Mouse (Mus musculus): ENCODE data around the gene P2rx4.
"Not testable (repeated sequence)": the region's sequence is repeated elsewhere in the genome, so short reads cannot be mapped to it uniquely, and the experiment has no call there.

P2rx4 gene

DNA sequence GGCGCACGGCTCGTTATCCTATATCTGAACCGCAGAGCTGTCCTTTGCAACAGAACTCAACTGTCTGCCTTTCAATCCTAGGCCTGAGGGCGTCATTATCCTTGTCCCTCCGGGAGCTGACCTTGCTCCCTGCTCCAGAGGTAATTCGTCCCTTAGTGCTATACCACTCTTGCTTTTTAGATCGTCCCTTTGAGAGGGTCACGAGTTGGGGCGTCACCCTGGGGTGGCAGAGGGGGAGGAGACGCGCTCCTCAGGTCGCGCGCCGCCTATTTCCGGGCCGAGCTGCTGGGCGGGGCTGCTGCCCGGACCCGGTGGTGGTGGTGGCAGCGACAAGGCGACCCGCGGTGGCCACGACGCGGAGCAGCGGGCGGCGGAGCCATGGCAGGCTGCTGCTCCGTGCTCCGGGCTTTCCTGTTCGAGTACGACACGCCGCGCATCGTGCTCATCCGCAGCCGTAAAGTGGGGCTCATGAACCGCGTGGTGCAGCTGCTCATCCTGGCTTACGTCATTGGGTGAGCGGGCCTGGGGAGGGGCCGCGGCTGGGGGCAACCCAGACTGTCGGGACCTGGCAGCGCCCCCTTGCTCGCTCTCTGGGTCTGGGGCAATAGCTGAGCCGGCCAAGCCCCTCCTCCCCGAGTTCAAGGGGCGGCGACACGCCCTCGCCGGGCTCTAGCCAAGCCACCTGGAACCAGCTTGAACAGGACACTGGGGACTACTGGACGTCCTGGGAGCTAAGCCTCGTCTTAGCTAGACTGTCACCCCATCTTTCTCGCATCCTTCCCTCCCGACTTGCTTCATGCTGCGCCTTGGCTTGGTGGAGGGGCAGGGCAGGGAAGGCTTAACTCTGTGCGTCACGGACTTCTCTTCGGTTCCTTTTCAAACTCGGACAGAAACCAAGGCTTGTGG lies at the start of gene P2rx4:
P2rx4 (plus strand) TSS at position 269 of the 906 bp plus-strand sequence.
- peak; percentile 61 for DNase-seq (ENCODE audit: low read depth, low spot score)

DNA sequence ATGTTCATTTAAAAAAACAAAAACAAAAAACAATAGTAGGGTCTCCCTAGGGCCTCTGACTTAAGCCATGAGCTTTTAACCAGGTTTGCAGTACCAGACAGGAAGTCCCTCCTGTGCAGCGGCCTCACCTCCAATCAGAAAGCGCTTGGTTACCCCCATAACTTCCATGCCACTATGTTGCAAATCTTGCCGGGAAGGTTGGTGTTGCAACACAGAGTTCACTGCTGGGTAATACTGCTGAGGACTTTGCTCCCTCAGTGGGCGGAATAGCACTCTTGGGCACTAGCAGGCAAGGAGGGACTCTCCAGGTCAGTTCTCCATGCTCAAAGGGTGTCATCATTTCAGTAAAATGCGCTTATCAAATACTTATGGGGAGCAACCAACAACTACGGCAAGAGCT lies 44.8 kb upstream of the P2rx4 start:
- DNase-seq (ENCODE audit: low read depth, low spot score) = no peak

DNA sequence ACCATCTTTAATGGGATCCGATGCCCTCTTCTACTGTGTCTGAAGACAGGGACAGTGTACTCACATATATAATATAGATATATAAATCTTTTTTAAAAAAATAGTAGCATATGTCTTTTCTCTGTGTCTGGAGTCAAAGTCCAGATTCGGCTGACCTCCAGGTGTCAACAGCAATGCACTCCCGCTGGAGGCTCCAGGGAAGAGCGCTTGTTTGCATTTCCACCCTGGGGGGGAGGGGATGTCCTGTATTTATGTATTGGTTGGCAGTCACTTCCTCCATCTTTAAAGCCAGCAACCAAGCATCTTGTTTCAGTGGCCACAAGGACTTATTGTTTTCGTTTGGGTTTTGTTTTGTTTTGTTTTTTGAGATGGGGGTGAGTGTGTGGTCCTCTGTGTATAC lies 42.3 kb upstream of the P2rx4 start:
- no peak for DNase-seq (ENCODE audit: low read depth, low spot score)

GRCm38 (mm10) chr5:122668981-122669897 lies 38.1 kb upstream of the P2rx4 start:
- DNase-seq (ENCODE audit: low read depth, low spot score) = no peak

GRCm38 (mm10) chr5:122671641-122672040 lies 35.7 kb upstream of the P2rx4 start:
- DNase-seq (ENCODE audit: low read depth, low spot score) = not testable (repeated sequence)

- DNase-seq (ENCODE audit: low read depth, low spot score) = no peak
Measured at GRCm38 (mm10) chr5:122672298-122672697, 35.0 kb upstream of the P2rx4 start.

GRCm38 (mm10) chr5:122676002-122676401 lies 31.3 kb upstream of the P2rx4 start:
- DNase-seq (ENCODE audit: low read depth, low spot score) = no peak

DNA sequence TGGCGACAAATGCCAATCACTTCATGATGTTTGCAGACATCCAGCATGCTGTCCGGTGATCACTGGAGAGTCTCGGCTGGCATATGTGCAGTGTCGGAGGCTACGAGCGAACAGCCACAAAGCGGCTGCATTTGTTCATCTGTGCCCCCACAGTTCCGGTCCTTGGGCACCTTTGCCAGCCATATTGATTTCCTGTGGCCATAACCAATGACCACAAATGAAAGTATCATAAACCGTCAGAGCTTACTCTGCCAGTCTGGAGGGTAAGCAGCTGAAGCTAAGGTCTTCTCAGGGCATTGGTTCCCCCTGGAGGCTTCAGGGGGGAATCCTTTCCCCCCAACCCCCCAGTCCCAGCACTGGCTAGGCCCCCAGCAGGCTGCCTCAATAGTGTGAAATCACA lies 29.4 kb upstream of the P2rx4 start:
- no peak for DNase-seq (ENCODE audit: low read depth, low spot score)

- DNase-seq (ENCODE audit: low read depth, low spot score) = no peak
Measured at GRCm38 (mm10) chr5:122679881-122680280, 27.5 kb upstream of the P2rx4 start.

GRCm38 (mm10) chr5:122681276-122681675 lies 26.1 kb upstream of the P2rx4 start:
- DNase-seq (ENCODE audit: low read depth, low spot score) = no peak

- DNase-seq (ENCODE audit: low read depth, low spot score) = no peak
Measured at GRCm38 (mm10) chr5:122683926-122684325, 23.4 kb upstream of the P2rx4 start.

- no peak for DNase-seq (ENCODE audit: low read depth, low spot score)
Measured at GRCm38 (mm10) chr5:122687391-122687790, 20.0 kb upstream of the P2rx4 start.

- no peak for DNase-seq (ENCODE audit: low read depth, low spot score)
Measured at GRCm38 (mm10) chr5:122689153-122689552, 18.2 kb upstream of the P2rx4 start.

- no peak for DNase-seq (ENCODE audit: low read depth, low spot score)
Measured at GRCm38 (mm10) chr5:122690486-122690885, 16.9 kb upstream of the P2rx4 start.

DNA sequence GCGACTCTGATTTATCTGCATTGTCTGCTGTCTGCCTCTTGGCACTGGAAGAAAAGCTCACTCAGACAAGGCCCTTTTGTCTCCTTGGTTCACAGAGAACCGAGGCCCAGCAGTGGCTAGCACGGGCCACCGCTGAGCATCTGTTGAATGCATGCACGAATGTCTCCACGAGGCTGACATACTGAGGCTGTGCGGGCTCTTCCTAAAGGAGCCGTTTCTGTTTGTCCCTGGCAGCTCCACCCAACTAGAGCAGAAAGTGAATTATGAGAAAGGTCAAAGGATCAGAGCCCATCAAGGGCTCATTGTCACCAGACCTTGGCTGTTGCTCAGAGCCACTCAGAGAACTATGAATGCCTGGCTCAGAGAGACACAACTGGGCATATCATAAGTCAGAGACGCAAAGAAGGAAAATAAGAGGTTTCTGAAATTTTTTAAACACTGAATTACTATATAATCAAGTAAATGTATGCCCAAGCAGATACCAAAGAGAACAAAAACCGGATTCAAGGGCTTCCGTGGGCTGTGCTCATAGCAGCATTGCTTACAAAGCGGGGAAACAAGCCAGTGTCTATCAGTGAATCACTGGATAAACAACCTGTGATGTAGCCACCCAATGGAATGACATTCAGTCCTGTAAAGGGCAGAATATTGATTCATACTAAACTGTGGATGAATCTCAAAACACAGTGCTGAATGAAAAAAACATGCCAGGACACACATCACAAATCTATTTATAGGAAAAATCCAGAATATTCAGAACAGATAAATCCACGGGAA lies 13.7 kb upstream of the P2rx4 start:
- DNase-seq (ENCODE audit: low read depth, low spot score) = no peak

DNA sequence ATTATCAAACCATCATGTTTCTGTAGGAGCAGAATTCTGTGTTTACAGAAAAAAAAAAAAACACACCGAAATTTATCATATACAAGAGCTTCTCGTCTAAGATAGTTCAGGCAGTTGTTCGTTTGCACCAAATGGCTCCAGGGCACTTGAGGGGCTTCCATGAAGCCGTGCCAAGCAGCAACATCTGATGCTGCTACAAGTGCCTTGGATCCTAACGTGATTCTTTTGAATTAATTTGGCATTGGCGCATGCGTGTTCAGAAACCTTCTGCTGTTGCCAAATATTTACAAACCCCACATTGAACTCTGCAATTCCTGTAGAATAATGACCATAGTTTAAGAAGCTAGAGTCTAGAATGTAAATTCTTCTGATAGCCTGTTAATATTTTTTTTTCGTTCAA lies 11.8 kb upstream of the P2rx4 start:
- DNase-seq (ENCODE audit: low read depth, low spot score) = no peak

- no peak for DNase-seq (ENCODE audit: low read depth, low spot score)
Measured at GRCm38 (mm10) chr5:122698041-122698700, 9.2 kb upstream of the P2rx4 start.

DNA sequence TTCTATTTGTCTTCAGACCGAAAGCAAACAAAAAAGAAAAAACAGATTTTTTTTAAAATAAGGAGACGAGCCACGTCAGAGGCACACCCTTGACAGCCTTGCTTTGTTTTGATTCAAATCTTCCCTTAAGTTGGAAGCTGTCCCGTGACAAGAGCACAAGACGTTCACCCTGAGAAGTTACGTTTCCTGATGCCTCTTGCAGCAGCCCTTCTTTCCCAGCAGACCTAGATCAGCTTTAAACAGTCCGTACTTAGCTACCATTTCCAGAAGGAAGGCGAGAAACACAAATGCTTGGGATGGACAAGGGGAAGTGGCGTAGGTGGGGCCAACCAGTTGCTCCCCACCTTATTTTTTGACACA lies 8.7 kb upstream of the P2rx4 start:
- no peak for DNase-seq (ENCODE audit: low read depth, low spot score)

DNA sequence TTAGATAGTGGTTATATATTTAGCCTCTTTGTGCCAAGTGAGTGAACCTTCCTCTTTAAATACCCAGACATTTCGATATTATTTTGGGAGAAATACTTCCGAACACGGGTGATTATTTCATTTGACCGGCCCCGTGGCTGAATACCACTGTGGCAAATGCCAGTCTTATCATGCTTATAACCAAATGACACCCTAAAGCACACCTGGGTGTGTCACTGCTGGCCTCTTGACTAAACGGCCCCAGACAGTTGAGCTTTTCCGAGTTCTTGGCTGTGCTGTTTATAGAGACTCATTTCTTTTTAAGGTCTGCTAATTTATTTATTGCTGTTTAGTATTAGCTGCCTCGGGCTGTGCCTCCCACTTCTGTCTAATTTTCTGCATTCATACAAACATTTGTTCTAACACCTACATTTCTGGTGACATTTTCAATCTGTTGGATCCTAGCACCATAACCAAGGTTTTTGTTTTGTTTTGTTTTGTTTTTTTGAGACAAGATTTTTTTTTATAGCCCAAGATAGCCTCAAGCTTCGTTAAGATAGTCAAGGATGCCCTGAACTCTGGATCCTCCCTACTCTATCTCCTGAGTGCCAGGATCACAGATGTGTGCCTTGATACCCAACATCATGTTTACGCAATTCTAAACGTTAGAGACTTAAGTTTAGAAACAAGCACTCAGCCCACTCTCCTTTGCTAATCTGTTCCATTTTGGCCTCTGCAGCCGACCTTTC lies 7.1 kb upstream of the P2rx4 start:
- no peak for DNase-seq (ENCODE audit: low read depth, low spot score)

DNA sequence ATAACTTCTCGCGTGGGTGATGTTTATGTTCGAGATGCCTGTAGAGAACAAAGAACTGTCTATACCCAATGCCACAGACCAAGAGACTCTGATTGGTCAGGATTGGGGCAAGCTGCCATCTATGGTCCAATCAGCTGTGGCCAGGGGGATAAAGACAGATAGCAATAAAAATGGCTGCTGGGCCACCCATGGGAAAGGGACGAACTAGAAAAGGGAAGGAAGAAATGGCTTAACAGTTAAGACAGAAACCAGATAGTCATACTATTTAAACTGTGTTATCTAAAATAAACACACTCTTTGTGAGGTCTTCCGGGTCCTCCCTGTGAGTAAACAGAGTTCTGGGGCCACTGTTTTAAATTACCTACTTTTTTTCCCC lies 6.5 kb upstream of the P2rx4 start:
- DNase-seq (ENCODE audit: low read depth, low spot score) = no peak

DNA sequence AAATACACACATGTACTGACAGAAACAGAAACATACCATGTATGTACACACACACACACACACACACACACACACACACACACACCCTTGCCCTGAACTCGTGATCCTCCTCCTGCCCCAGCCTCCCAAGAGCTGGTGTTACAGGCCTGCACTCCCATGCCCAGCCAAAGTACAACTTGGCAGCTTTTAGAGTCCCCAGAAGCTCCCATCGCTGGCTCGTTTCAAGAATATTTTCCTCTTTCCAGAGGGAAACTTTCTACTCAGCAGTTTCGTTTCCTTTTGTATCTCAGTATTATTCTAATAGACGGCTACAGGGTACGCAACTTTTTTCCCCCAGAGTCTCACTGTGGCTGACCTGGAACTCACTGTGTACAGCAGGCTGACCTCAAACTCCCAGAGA lies 5.2 kb upstream of the P2rx4 start:
- no peak for DNase-seq (ENCODE audit: low read depth, low spot score)

Measured in retina, adult 2 months (tissue).